Mouse (Mus musculus) spleen, adult 2 months (tissue): Measurements from ENCODE around the gene Sec14l2.

ENCODE experiments used
- CTCF ChIP-seq: fragments of 200-500 bp; IDR thresholded peaks from 2 replicates; pipeline ENCODE4 v1.5.1; 2011; ENCODE audit warnings: mild to moderate bottlenecking, inconsistent platforms; ENCODE audit not compliant: insufficient read depth, insufficient read length, insufficient replicate concordance; ENCODE audit errors: extremely low read depth
- POLR2A ChIP-seq: fragments of 200-500 bp; IDR thresholded peaks from 2 replicates; pipeline ENCODE4 v1.6.1; 2011; ENCODE audit warnings: low read depth, low read length, inconsistent platforms

- no peak for TF ChIP-seq CTCF
- TF ChIP-seq POLR2A = no peak
Measured at GRCm38 (mm10) chr11:4116458-4117141, 6.6 kb downstream of the Sec14l2 start.
